ENCODE assay signal across 23 mouse cellular contexts in the genomic region with DNA sequence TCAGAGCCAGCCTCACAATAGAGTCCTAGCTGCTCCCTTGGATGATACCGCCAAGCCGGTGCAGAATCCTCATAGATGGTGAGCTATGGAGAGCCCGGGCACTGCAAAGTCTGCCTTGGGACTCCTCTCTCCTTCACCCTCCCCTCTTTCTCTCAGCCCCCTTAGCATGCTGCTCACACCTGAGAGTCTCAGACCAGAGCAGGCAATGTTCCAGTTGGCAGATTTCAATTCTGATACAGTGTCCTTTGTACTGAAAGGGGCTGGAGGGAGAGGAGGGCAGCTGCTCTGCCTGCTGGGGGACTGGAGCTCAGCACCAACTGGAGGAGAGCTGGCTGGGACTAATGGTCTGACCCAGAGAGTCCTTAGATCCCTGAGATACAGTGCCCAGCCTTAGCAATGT.
"Had no signal": no experiment of that assay in that cellular context is flagged by ENCODE, and none has a peak within 500 bp of the region (broad histone marks: within the 10 kb centered on the region; RNA-seq: fewer than 3 reads in every experiment).

No protein-coding gene starts in this region.

- H3K4me1 ChIP-seq: limb, embryonic 10.5 days; limb, embryonic 13.5 days; liver, embryonic 12.5 days; liver, embryonic 15.5 days; lung, embryonic 15.5 days; neural tube, embryonic 12.5 days had no signal

- H3K9me3 ChIP-seq: limb, embryonic 10.5 days; limb, embryonic 13.5 days; liver, embryonic 12.5 days; liver, embryonic 15.5 days; lung, embryonic 15.5 days; neural tube, embryonic 12.5 days; neural tube, embryonic 15.5 days had no signal

- H3K27me3 ChIP-seq: limb, embryonic 13.5 days; liver, embryonic 12.5 days; liver, embryonic 15.5 days; lung, embryonic 15.5 days; neural tube, embryonic 12.5 days; neural tube, embryonic 15.5 days had no signal

- DNase-seq: kidney, adult 18-20 months; kidney, adult 9 months; kidney, postnatal 14 days; layer of hippocampus, adult 9-11 months; liver; lung, adult 18-20 months; lung, postnatal 10 days; lung, postnatal 36 days; right cerebral cortex, adult 18-20 months; right cerebral cortex, postnatal 14 days; right cerebral cortex, postnatal 4 days; thymus, adult 2 months; thymus, postnatal 14 days; thymus, postnatal 4 days had no signal

- H3K27ac ChIP-seq: layer of hippocampus, adult 2 months; limb, embryonic 10.5 days; limb, embryonic 13.5 days; liver, embryonic 12.5 days; liver, embryonic 15.5 days; lung, embryonic 15.5 days; neural tube, embryonic 12.5 days; neural tube, embryonic 15.5 days; stomach, postnatal 0 days had no signal

- H3K4me3 ChIP-seq: layer of hippocampus, adult 2 months; limb, embryonic 10.5 days; limb, embryonic 13.5 days; liver, embryonic 12.5 days; liver, embryonic 15.5 days; lung, embryonic 15.5 days; neural tube, embryonic 12.5 days; neural tube, embryonic 15.5 days had no signal

- H3K36me3 ChIP-seq: limb, embryonic 10.5 days; limb, embryonic 13.5 days; liver, embryonic 12.5 days; liver, embryonic 15.5 days; lung, embryonic 15.5 days; neural tube, embryonic 12.5 days; neural tube, embryonic 15.5 days had no signal

- ATAC-seq: liver, embryonic 12.5 days had no signal

- H3K9ac ChIP-seq: limb, embryonic 13.5 days; liver, embryonic 12.5 days; liver, embryonic 15.5 days; lung, embryonic 15.5 days; neural tube, embryonic 12.5 days; neural tube, embryonic 15.5 days had no signal

- H3K4me2 ChIP-seq: limb, embryonic 13.5 days; liver, embryonic 12.5 days; liver, embryonic 15.5 days; lung, embryonic 15.5 days; neural tube, embryonic 12.5 days; neural tube, embryonic 15.5 days had no signal
